Mouse (Mus musculus) limb, embryonic 14.5 days (tissue): ENCODE results near the gene Ankdd1a. TPM values are rescaled to one million over a fixed set of nuclear protein-coding genes. Genes with fewer than 3 reads are reported as not detected.

Experiments used
- ATAC-seq: fragments of 200-750 bp; cut with Nextera tagmentation; 2 replicates; pipeline ENCODE4 v1.8.0; 2017; ENCODE audit warnings: low read depth, moderate number of reproducible peaks, moderate TSS enrichment; ENCODE audit not compliant: low FRiP score
- DNase-seq: peaks from one replicate; pipeline ENCODE4 v3.0.0-alpha.2; 2015; ENCODE audit warnings: low spot score
- H3K27ac ChIP-seq: fragments of 300-500 bp; sonication (generic); replicated peaks from 2 replicates; pipeline ENCODE4 v1.5.1; 2014; ENCODE audit warnings: low read depth, mild to moderate bottlenecking, low read length, moderate library complexity, mixed read lengths
- H3K27me3 ChIP-seq: fragments of 300-500 bp; sonication (generic); 2 replicates; pipeline ENCODE4 v1.6.1; 2014; ENCODE audit warnings: low read length, mixed read lengths; ENCODE audit not compliant: control insufficient read depth, insufficient read depth
- H3K36me3 ChIP-seq: fragments of 300-500 bp; sonication (generic); 2 replicates; pipeline ENCODE4 v1.6.1; 2014; ENCODE audit warnings: mild to moderate bottlenecking, low read length, moderate library complexity, mixed read lengths; ENCODE audit not compliant: control insufficient read depth, insufficient read depth
- H3K4me1 ChIP-seq: fragments of 300-500 bp; sonication (generic); 2 replicates; pipeline ENCODE4 v1.6.1; 2014; ENCODE audit warnings: antibody characterized with exemption, low read length, mixed read lengths; ENCODE audit not compliant: control insufficient read depth, insufficient read depth
- H3K4me2 ChIP-seq: fragments of 300-500 bp; sonication (generic); replicated peaks from 2 replicates; pipeline ENCODE4 v1.6.1; 2014; ENCODE audit warnings: low read depth, mild to moderate bottlenecking, low read length, moderate library complexity; ENCODE audit not compliant: severe bottlenecking
- H3K4me3 ChIP-seq: fragments of 300-500 bp; sonication (generic); replicated peaks from 2 replicates; pipeline ENCODE4 v1.5.1; 2014; ENCODE audit warnings: low read length
- H3K9ac ChIP-seq: fragments of 300-500 bp; sonication (generic); 2 replicates; pipeline ENCODE4 v1.6.1; 2014; ENCODE audit warnings: mild to moderate bottlenecking, low read depth, low read length, moderate library complexity; ENCODE audit not compliant: severe bottlenecking
- H3K9me3 ChIP-seq: fragments of 300-500 bp; sonication (generic); 2 replicates; pipeline ENCODE4 v1.6.1; 2016; ENCODE audit warnings: low read length; ENCODE audit not compliant: control insufficient read depth
- POLR2A ChIP-seq: fragments of 200-500 bp; IDR thresholded peaks from 2 replicates; pipeline ENCODE4 v1.8.0; 2012; ENCODE audit warnings: inconsistent platforms, mild to moderate bottlenecking, moderate library complexity, borderline replicate concordance; ENCODE audit not compliant: insufficient read depth, insufficient read length; ENCODE audit errors: extremely low read depth
- WGBS: fragments of 180-500 bp; shearing (Covaris S2); extraction: QIAGEN DNeasy Blood & Tissue Kit; methylation state at CpG from one replicate; pipeline ENCODE4 v1.1.7; 2014; 5-methylcytosine and 5-hydroxymethylcytosine counted together
- polyA plus RNA-seq, 2 experiments: library from polyadenylated mRNA; depleted of rRNA in 1 of 2; stranded (reverse) in 1 of 2; unstranded in 1 of 2; fragments of >200 nt; fragmentation: Nextera tagmentation in 1 of 2; extraction: Ambion mirVana in 1 of 2; gene quantifications; 2 replicates each; pipeline versions ENCODE4 v1.2.1 to v1.2.3; 2012 to 2014

Gene Ankdd1a
- polyA plus RNA-seq, 2 experiments: 0.08 TPM; not detected in 1

DNA sequence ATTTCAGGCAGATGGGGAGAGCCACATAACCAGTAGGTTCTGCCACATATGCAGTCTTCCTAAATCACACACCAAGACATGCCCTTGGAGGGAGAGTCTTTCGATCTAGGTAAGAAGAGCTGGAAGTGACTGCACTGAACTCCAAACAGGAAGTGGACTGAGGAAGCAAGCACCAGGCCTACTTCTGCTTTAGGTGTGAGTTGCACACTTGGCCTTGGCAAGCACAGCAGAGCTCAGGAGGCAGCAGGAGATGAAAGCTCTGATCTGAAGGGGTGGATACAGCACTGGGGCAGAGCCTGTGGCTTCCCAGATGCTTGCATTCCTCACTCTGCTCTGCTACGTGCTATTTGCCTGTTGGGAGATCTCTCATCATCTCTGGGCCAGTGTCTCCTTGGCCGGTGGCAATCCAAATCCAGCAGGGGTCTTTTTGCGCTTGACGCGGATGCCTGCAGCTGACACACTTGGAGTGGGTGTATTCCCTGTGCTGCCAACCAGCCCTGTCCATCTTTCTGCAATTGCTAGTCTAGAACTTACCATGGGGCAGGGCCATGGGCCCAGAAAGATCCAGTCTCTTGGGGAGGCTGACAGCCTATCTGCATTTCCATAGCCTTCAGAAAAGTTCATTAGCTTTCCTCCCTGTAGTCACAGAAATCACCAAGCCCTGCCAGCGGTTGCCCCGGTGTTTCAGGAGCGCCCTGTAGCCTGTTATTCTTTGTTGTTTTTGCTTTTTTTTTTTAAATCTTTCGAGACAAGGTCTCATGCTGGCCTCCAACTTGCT lies 25.8 kb upstream of the Ankdd1a start:
- no peak for TF ChIP-seq POLR2A
- DNase-seq (no peak), ATAC-seq (no peak)
- Histone ChIP-seq H3K27me3 (no peaks in the 10 kb centered on the region), H3K36me3 (no peaks in the 10 kb centered on the region), H3K4me3 (no peak overlapping the region), H3K9me3 (no peaks in the 10 kb centered on the region), H3K4me1 (peaks cover 25% of the 10 kb centered on the region), H3K27ac (peak overlapping the region; percentile 38; the same call in 1 of the 2 replicates), H3K9ac (no peak overlapping the region), H3K4me2 (no peak overlapping the region)
- WGBS: 72% methylated on average over 10 of the region's 10 CpGs

DNA sequence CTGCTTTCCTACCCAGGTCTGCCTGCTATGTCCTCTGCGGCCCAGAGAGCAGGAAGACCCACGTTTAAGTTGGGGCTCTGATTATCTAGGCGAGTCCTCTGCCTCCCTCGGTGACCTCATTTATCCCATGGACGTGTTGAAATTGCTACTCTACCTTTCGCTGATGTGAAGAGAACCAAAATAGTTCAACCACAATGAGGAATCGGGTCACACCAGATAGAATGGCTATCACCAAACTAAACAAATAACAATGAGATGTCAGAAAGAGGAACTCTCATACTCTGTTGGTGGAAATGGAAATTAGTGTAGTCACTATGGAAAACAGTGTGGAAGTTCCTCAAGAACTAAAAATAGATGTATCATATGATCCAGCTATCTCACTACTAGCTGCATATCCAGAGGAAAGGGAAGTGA lies 22.1 kb upstream of the Ankdd1a start:
- Histone ChIP-seq H3K9ac (no peak overlapping the region), H3K27me3 (no peaks in the 10 kb centered on the region), H3K27ac (no peak overlapping the region), H3K9me3 (no peaks in the 10 kb centered on the region), H3K4me1 (peaks cover 12% of the 10 kb centered on the region), H3K4me3 (no peak overlapping the region), H3K36me3 (no peaks in the 10 kb centered on the region), H3K4me2 (no peak overlapping the region)
- no peak for DNase-seq
- TF ChIP-seq POLR2A: no peak
- WGBS: 80% methylated on average over 7 of the region's 7 CpGs
- no peak for ATAC-seq

DNA sequence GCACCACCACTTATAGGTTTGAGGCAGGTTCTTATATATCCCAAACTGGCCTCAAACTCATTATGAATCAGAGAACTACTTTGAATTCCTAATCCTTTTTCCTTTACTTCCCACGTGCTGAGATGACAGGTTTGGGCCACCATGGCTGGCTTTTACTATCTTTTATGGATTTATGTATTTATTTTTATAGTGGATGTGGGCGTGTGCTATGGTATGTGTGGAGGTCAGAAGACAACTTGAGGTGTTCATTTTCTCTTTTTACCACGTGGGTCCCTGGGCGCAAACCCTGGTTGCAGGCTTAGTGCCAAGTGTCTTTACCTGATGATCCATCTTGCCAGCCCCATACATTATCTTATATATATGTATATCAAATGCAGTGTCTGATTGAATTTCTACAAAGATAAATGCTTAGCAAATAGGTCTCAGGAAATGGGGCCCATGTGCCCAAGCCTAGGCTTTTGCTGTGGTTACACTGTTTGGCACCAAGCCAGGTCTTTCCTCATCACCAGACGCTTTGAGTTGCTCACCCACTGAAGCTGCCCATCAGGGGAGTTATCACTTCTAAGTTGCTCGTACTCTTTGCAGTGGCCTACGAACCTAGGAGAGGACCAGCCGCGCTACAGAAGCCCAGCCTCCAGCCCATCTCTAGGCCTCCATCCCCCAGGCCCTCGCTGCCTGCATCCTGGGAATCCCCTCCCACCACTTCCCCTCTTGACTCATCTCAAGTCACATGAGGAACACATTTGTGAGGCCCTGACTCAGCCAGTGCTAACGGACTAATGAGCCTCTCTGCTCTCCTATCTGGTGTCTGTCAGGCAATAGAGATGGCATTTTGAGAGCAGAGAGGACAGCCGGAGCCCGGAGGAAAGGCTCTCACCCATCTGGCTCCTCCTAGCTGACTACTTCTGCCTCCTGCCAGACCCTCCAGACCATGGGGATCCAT lies 21.4 kb upstream of the Ankdd1a start:
- no peak overlapping the region for H3K27ac ChIP-seq
- ATAC-seq (0 out of 2 replicates have a peak, but pooled peaks have one; percentile 12), DNase-seq (peak; percentile 45)
- H3K4me2 ChIP-seq: no peak overlapping the region
- whole genome bisulfite sequencing: 53% methylated on average over 13 of the region's 13 CpGs
- H3K27me3 ChIP-seq: no peaks in the 10 kb centered on the region
- no peaks in the 10 kb centered on the region for H3K9me3 ChIP-seq
- no peak overlapping the region for H3K9ac ChIP-seq
- peaks cover 12% of the 10 kb centered on the region for H3K4me1 ChIP-seq
- no peaks in the 10 kb centered on the region for H3K36me3 ChIP-seq
- no peak overlapping the region for H3K4me3 ChIP-seq
- TF ChIP-seq POLR2A: no peak

DNA sequence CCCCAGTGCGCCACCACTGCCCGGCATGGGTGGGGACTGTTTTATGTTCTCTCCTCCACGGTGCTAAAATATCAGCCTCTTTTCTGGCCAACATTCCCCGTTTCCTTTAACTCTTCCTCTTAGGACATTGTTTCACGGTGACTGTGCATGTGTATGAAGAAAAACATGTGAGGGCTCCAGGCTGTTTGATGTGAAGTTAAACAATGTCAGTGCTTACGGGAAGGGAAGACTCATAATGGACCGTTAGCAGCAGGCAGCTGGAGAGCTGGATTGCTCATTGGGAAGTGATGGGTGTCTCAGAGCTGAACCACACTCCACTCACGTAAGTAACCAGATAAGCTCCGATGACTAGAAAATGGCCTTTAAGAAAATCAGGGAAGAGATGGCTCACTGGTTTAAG lies 19.7 kb upstream of the Ankdd1a start:
- no peak for ATAC-seq
- DNase-seq: no peak
- WGBS: 81% methylated on average over 9 of the region's 9 CpGs
- TF ChIP-seq POLR2A: no peak
- no peaks in the 10 kb centered on the region for H3K27me3 ChIP-seq
- no peak overlapping the region for H3K27ac ChIP-seq
- H3K4me3 ChIP-seq: no peak overlapping the region
- no peak overlapping the region for H3K4me2 ChIP-seq
- no peaks in the 10 kb centered on the region for H3K9me3 ChIP-seq
- no peak overlapping the region for H3K9ac ChIP-seq
- no peaks in the 10 kb centered on the region for H3K36me3 ChIP-seq
- 0 out of 2 replicates have a peak, but pooled peaks cover 4% of the 10 kb centered on the region for H3K4me1 ChIP-seq

DNA sequence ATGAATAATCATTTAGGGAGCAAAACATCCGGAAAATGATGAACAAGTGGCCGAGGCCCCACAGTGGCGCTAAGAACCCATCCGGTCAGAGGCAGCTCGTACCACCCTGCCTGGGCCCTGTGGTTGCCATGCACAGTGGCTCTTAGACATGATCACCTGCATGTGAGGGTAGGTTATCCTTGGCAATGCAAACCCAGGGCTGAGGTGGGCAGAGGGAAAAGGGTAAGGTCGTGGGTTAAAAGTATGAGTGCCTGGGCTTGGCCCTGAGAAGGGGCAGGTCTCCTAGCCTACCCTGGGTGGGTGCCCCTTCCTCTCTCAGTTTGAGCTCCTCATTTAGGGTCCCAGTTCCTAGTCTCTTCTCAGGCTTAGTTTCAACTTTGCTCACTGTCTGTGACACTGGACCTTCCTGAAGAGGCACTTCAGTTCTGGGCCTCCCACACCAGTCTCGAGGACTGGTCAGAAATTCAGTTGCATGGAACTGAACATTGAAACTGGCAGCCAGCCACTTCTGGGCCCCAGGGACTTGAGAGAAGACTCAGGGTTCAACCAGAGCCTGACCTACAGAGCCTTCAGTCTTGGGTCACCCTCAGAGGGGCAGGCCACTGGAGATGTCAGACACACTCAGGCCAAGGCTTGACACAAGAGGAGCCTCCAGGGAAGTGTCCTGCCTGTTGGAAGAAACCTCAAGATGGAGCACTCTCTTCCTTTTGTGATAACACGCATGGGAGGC lies 18.1 kb upstream of the Ankdd1a start:
- 0 out of 2 replicates have a peak, but pooled peaks cover 4% of the 10 kb centered on the region for H3K4me1 ChIP-seq
- no peaks in the 10 kb centered on the region for H3K27me3 ChIP-seq
- no peaks in the 10 kb centered on the region for H3K36me3 ChIP-seq
- no peak overlapping the region for H3K4me3 ChIP-seq
- no peak overlapping the region for H3K27ac ChIP-seq
- no peak for TF ChIP-seq POLR2A
- no peak for DNase-seq
- no peaks in the 10 kb centered on the region for H3K9me3 ChIP-seq
- ATAC-seq: no peak
- H3K4me2 ChIP-seq: no peak overlapping the region
- no peak overlapping the region for H3K9ac ChIP-seq
- 92% methylated on average over 8 of the region's 8 CpGs for WGBS
